Mouse (Mus musculus) thymus, postnatal 14 days (tissue): ENCODE measurements around the gene Sox1.

Experiments used
- DNase-seq: peaks from one replicate; pipeline ENCODE4 v3.0.0; 2021

The Sox1 gene

GRCm38 (mm10) chr8:12389801-12390639 lies 5.1 kb upstream of the Sox1 start:
- DNase-seq: no peak

- DNase-seq: no peak
These were observed 4.3 kb upstream of the Sox1 start for GRCm38 (mm10) chr8:12390640-12391365.

GRCm38 (mm10) chr8:12391366-12392250 lies 3.5 kb upstream of the Sox1 start:
- no peak for DNase-seq

- DNase-seq: no peak
These were observed 2.3 kb upstream of the Sox1 start for GRCm38 (mm10) chr8:12392801-12393200.

- no peak for DNase-seq
These were observed 602 bp upstream of the Sox1 start for GRCm38 (mm10) chr8:12394385-12395000.

- no peak for DNase-seq
These were observed 1.6 kb downstream of the Sox1 start for GRCm38 (mm10) chr8:12396501-12397345.

- DNase-seq: no peak
These were observed 2.3 kb downstream of the Sox1 start for GRCm38 (mm10) chr8:12397346-12397925.

GRCm38 (mm10) chr8:12398011-12398945 lies 3.2 kb downstream of the Sox1 start:
- DNase-seq: no peak

GRCm38 (mm10) chr8:12399421-12400205 lies 4.5 kb downstream of the Sox1 start:
- DNase-seq: no peak

GRCm38 (mm10) chr8:12400611-12401390 lies 5.7 kb downstream of the Sox1 start:
- DNase-seq: no peak

GRCm38 (mm10) chr8:12401391-12402270 lies 6.5 kb downstream of the Sox1 start:
- no peak for DNase-seq

GRCm38 (mm10) chr8:12402709-12403108 lies 7.6 kb downstream of the Sox1 start:
- no peak for DNase-seq

- no peak for DNase-seq
These were observed 12.9 kb downstream of the Sox1 start for GRCm38 (mm10) chr8:12408020-12408419.

- DNase-seq: no peak
These were observed 14.9 kb downstream of the Sox1 start for GRCm38 (mm10) chr8:12409976-12410375.

- no peak for DNase-seq
These were observed 22.0 kb downstream of the Sox1 start for GRCm38 (mm10) chr8:12417056-12417455.

GRCm38 (mm10) chr8:12420537-12420936 lies 25.4 kb downstream of the Sox1 start:
- no peak for DNase-seq

GRCm38 (mm10) chr8:12425906-12426305 lies 30.8 kb downstream of the Sox1 start:
- no peak for DNase-seq
